Mouse (Mus musculus) forebrain, postnatal 0 days (tissue): Measurements from ENCODE around the gene Olfr221. TPM values are rescaled to one million over a fixed set of nuclear protein-coding genes. Genes with fewer than 3 reads are reported as not detected.

Experiments used
- ATAC-seq: fragments of 200-750 bp; cut with Nextera tagmentation; 2 replicates; pipeline ENCODE4 v1.8.0; 2017; ENCODE audit warnings: mild to moderate bottlenecking, moderate library complexity
- DNase-seq: peaks from one replicate; pipeline ENCODE4 v3.0.0-alpha.2; 2015
- H3K27ac ChIP-seq: fragments of 300-500 bp; sonication (generic); 2 replicates; pipeline ENCODE4 v1.5.1; 2014; ENCODE audit warnings: low read depth, mild to moderate bottlenecking, antibody characterized with exemption, low read length, moderate library complexity, mixed read lengths
- H3K27me3 ChIP-seq: fragments of 300-500 bp; sonication (generic); 2 replicates; pipeline ENCODE4 v1.6.1; 2014; ENCODE audit warnings: mild to moderate bottlenecking, low read length, mixed read lengths; ENCODE audit not compliant: insufficient read depth
- H3K36me3 ChIP-seq: fragments of 300-500 bp; sonication (generic); 2 replicates; pipeline ENCODE4 v1.6.1; 2014; ENCODE audit warnings: mild to moderate bottlenecking, moderate library complexity; ENCODE audit not compliant: insufficient read depth
- H3K4me1 ChIP-seq: fragments of 300-500 bp; sonication (generic); 2 replicates; pipeline ENCODE4 v1.6.1; 2014; ENCODE audit warnings: antibody characterized with exemption; ENCODE audit not compliant: insufficient read depth
- H3K4me2 ChIP-seq: fragments of 300-500 bp; sonication (generic); 2 replicates; pipeline ENCODE4 v1.6.1; 2014; ENCODE audit warnings: low read depth, mild to moderate bottlenecking, moderate library complexity
- H3K4me3 ChIP-seq: fragments of 300-500 bp; sonication (generic); 2 replicates; pipeline ENCODE4 v1.5.1; 2014; ENCODE audit warnings: low read depth, low read length, mixed read lengths
- H3K9ac ChIP-seq: fragments of 300-500 bp; sonication (generic); 2 replicates; pipeline ENCODE4 v1.6.1; 2014; ENCODE audit warnings: mild to moderate bottlenecking
- H3K9me3 ChIP-seq: fragments of 300-500 bp; sonication (generic); 2 replicates; pipeline ENCODE4 v1.6.1; 2016; ENCODE audit warnings: low read length
- CTCF ChIP-seq: sonication (generic); IDR thresholded peaks from 2 replicates; pipeline ENCODE4 v1.5.1; 2016; ENCODE audit warnings: antibody characterized with exemption, control low read depth, low read depth
- WGBS: fragments of 180-500 bp; shearing (Covaris S2); extraction: QIAGEN DNeasy Blood & Tissue Kit; methylation state at CpG from one replicate; pipeline ENCODE4 v1.1.7; 2014; 5-methylcytosine and 5-hydroxymethylcytosine counted together
- polyA plus RNA-seq: library from polyadenylated mRNA; unstranded; fragments of >200 nt; fragmentation: Nextera tagmentation; extraction: Ambion mirVana; gene quantifications from 2 replicates; pipeline ENCODE4 v1.2.1, GENCODE M21; 2015
- total RNA-seq: library from RNA; depleted of rRNA; stranded (reverse); fragments of >200 nt; gene quantifications from 2 replicates; pipeline ENCODE4 v1.2.3, GENCODE M21; 2014; rRNA removed

Gene Olfr221
- total and polyA plus RNA-seq, 2 experiments from 2014 or later: not detected

- no peak overlapping the region for H3K4me3 ChIP-seq
- ATAC-seq: no peak
- no peaks in the 10 kb centered on the region for H3K27me3 ChIP-seq
- no peak overlapping the region for H3K27ac ChIP-seq
- no peak overlapping the region for H3K9ac ChIP-seq
- no peak for DNase-seq
- WGBS: 73% methylated on average over 12 of the region's 12 CpGs
- H3K4me1 ChIP-seq: 0 out of 2 replicates have a peak, but pooled peaks cover 4% of the 10 kb centered on the region
- no peaks in the 10 kb centered on the region for H3K9me3 ChIP-seq
- H3K36me3 ChIP-seq: peaks cover 58% of the 10 kb centered on the region
- no peak overlapping the region for H3K4me2 ChIP-seq
- TF ChIP-seq CTCF: no peak
Measured at GRCm38 (mm10) chr14:51989461-51989970, 52.7 kb downstream of the Olfr221 start.

GRCm38 (mm10) chr14:51988731-51989130 lies 53.5 kb downstream of the Olfr221 start:
- H3K4me2 ChIP-seq: no peak overlapping the region
- peaks cover 50% of the 10 kb centered on the region for H3K36me3 ChIP-seq
- no peak overlapping the region for H3K4me3 ChIP-seq
- TF ChIP-seq CTCF: no peak
- DNase-seq (no peak), ATAC-seq (no peak)
- H3K27ac ChIP-seq: no peak overlapping the region
- H3K27me3 ChIP-seq: no peaks in the 10 kb centered on the region
- WGBS: 77% methylated on average over 12 of the region's 12 CpGs
- 0 out of 2 replicates have a peak, but pooled peaks cover 4% of the 10 kb centered on the region for H3K4me1 ChIP-seq
- H3K9ac ChIP-seq: no peak overlapping the region
- no peaks in the 10 kb centered on the region for H3K9me3 ChIP-seq

GRCm38 (mm10) chr14:51987177-51987576 lies 55.1 kb downstream of the Olfr221 start:
- no peak overlapping the region for H3K4me2 ChIP-seq
- no peaks in the 10 kb centered on the region for H3K9me3 ChIP-seq
- 92% methylated on average over 6 of the region's 6 CpGs for WGBS
- no peak overlapping the region for H3K27ac ChIP-seq
- H3K36me3 ChIP-seq: peaks cover 42% of the 10 kb centered on the region
- no peak for DNase-seq
- 0 out of 2 replicates have a peak, but pooled peaks cover 4% of the 10 kb centered on the region for H3K4me1 ChIP-seq
- no peaks in the 10 kb centered on the region for H3K27me3 ChIP-seq
- no peak for ATAC-seq
- no peak for TF ChIP-seq CTCF
- H3K9ac ChIP-seq: no peak overlapping the region
- no peak overlapping the region for H3K4me3 ChIP-seq

GRCm38 (mm10) chr14:51986153-51986505 lies 56.1 kb downstream of the Olfr221 start:
- Histone ChIP-seq H3K36me3 (peaks cover 31% of the 10 kb centered on the region), H3K9ac (peak overlapping the region; percentile 82), H3K27me3 (no peaks in the 10 kb centered on the region), H3K4me2 (peak overlapping the region; percentile 85), H3K9me3 (no peaks in the 10 kb centered on the region), H3K27ac (peak overlapping the region; percentile 88), H3K4me3 (peak overlapping the region; percentile 70), H3K4me1 (0 out of 2 replicates have a peak, but pooled peaks cover 4% of the 10 kb centered on the region)
- no peak for TF ChIP-seq CTCF
- DNase-seq (no peak), ATAC-seq (no peak)
- WGBS: 2% methylated on average over 7 of the region's 7 CpGs

GRCm38 (mm10) chr14:51985301-51986152 lies 56.7 kb downstream of the Olfr221 start:
- TF ChIP-seq CTCF: no peak; the same call in 1 of the 2 replicates
- WGBS: 1% methylated on average over 27 of the region's 27 CpGs

GRCm38 (mm10) chr14:51984247-51985231 lies 57.7 kb downstream of the Olfr221 start, which contains the start of gene Arhgef40:
Arhgef40 (plus strand) TSS chr14:51984719.
- H3K4me2 ChIP-seq: peak within 1 kb of the TSS; percentile 85
- H3K4me3 ChIP-seq: peak within 1 kb of the TSS; percentile 70
- TF ChIP-seq CTCF: no peak
- H3K9me3 ChIP-seq: no peaks in the 10 kb centered on the region
- 0 out of 2 replicates have a peak, but pooled peaks cover 4% of the 10 kb centered on the region for H3K4me1 ChIP-seq
- DNase-seq (peak; percentile 84), ATAC-seq (peak; percentile 86)
- H3K27ac ChIP-seq: peak within 1 kb of the TSS; percentile 88
- peaks cover 15% of the 10 kb centered on the region for H3K36me3 ChIP-seq
- WGBS: under 1% methylated on average over 55 of the region's 74 CpGs
- no peaks in the 10 kb centered on the region for H3K27me3 ChIP-seq
- peak within 1 kb of the TSS; percentile 82 for H3K9ac ChIP-seq

More at GRCm38 (mm10) chr14:51985301-51986152, 56.7 kb downstream of the Olfr221 start:
- ATAC-seq (peak; percentile 43), DNase-seq (peak; percentile 74)
- Histone ChIP-seq H3K4me2 (peak overlapping the region; percentile 85), H3K4me3 (peak overlapping the region; percentile 70), H3K9me3 (no peaks in the 10 kb centered on the region), H3K4me1 (0 out of 2 replicates have a peak, but pooled peaks cover 4% of the 10 kb centered on the region), H3K36me3 (peaks cover 25% of the 10 kb centered on the region), H3K27me3 (no peaks in the 10 kb centered on the region), H3K27ac (peak overlapping the region; percentile 88), H3K9ac (peak overlapping the region; percentile 82)

Other genes starting within 250 kb of the Olfr221 start
- not detected in 2 replicates for gene AY358078, start 242.4 kb downstream of the Olfr221 start, total RNA-seq
- gene AY358078, start 242.4 kb downstream of the Olfr221 start, polyA plus RNA-seq: not detected in 2 replicates
- not detected in 2 replicates for gene Ear6, start 188.8 kb downstream of the Olfr221 start, total RNA-seq
- not detected in 2 replicates for gene Ear6, start 188.8 kb downstream of the Olfr221 start, polyA plus RNA-seq
- 47.4 and 49.5 TPM in 2 replicates for gene Mettl17, start 157.6 kb downstream of the Olfr221 start, total RNA-seq
- gene Mettl17, start 157.6 kb downstream of the Olfr221 start, polyA plus RNA-seq: 47.5 and 54.5 TPM in 2 replicates
- gene Slc39a2, start 149.6 kb downstream of the Olfr221 start, total RNA-seq: 2.5 and 3.1 TPM in 2 replicates
- 0.29 and 0.39 TPM in 2 replicates for gene Slc39a2, start 149.6 kb downstream of the Olfr221 start, polyA plus RNA-seq
- 284 and 326 TPM in 2 replicates for gene Ndrg2, start 128.3 kb downstream of the Olfr221 start, total RNA-seq
- gene Ndrg2, start 128.3 kb downstream of the Olfr221 start, polyA plus RNA-seq: 210 and 297 TPM in 2 replicates
- gene Tppp2, start 124.0 kb downstream of the Olfr221 start, total RNA-seq: not detected in 2 replicates
- gene Tppp2, start 124.0 kb downstream of the Olfr221 start, polyA plus RNA-seq: not detected in 2 replicates
- gene Rnase13, start 119.7 kb downstream of the Olfr221 start, total RNA-seq: not detected in 2 replicates
- gene Rnase13, start 119.7 kb downstream of the Olfr221 start, polyA plus RNA-seq: not detected in 2 replicates
- gene Arhgef40, start 57.7 kb downstream of the Olfr221 start, total RNA-seq: 61.6 and 84.6 TPM in 2 replicates
- gene Arhgef40, start 57.7 kb downstream of the Olfr221 start, polyA plus RNA-seq: 27.3 and 46.8 TPM in 2 replicates
- gene Tmem253, start 26.8 kb downstream of the Olfr221 start, total RNA-seq: 0.38 TPM in 1 of 2 replicates, not detected in the other
- gene Tmem253, start 26.8 kb downstream of the Olfr221 start, polyA plus RNA-seq: 0.67 TPM in 1 of 2 replicates, not detected in the other
- gene Zfp219, start 21.7 kb downstream of the Olfr221 start, total RNA-seq: 37.2 and 51.4 TPM in 2 replicates
- gene Zfp219, start 21.7 kb downstream of the Olfr221 start, polyA plus RNA-seq: 16.6 and 19.8 TPM in 2 replicates
- 96.3 and 105 TPM in 2 replicates for gene Hnrnpc, start 61.6 kb upstream of the Olfr221 start, total RNA-seq
- gene Hnrnpc, start 61.6 kb upstream of the Olfr221 start, polyA plus RNA-seq: 323 and 368 TPM in 2 replicates
- gene Rpgrip1, start 68.2 kb upstream of the Olfr221 start, total RNA-seq: 1.6 and 3.2 TPM in 2 replicates
- 50.1 and 50.6 TPM in 2 replicates for gene Rpgrip1, start 68.2 kb upstream of the Olfr221 start, polyA plus RNA-seq
- gene Supt16, start 155.0 kb upstream of the Olfr221 start, total RNA-seq: 41.9 and 56.9 TPM in 2 replicates
- 31.0 and 39.1 TPM in 2 replicates for gene Supt16, start 155.0 kb upstream of the Olfr221 start, polyA plus RNA-seq
- 88.3 and 93.8 TPM in 2 replicates for gene Chd8, start 215.3 kb upstream of the Olfr221 start, total RNA-seq
- gene Chd8, start 215.3 kb upstream of the Olfr221 start, polyA plus RNA-seq: 19.2 and 26.7 TPM in 2 replicates
- 54.2 and 56.6 TPM in 2 replicates for gene Tox4, start 236.7 kb upstream of the Olfr221 start, total RNA-seq
- 46.0 and 48.7 TPM in 2 replicates for gene Tox4, start 236.7 kb upstream of the Olfr221 start, polyA plus RNA-seq
- 43.3 and 55.0 TPM in 2 replicates for gene Rab2b, start 237.1 kb upstream of the Olfr221 start, total RNA-seq
- 36.5 and 46.2 TPM in 2 replicates for gene Rab2b, start 237.1 kb upstream of the Olfr221 start, polyA plus RNA-seq